Mouse (Mus musculus) spleen, adult 2 months (tissue): ENCODE data around the gene Nupr1. TPM values are rescaled to one million over a fixed set of nuclear protein-coding genes. Genes with fewer than 3 reads are reported as not detected.

Source experiments
- DNase-seq, 2 experiments: peaks; one replicate each; pipeline versions ENCODE4 v3.0.0 to v3.0.0-alpha.2; 2012 to 2021; ENCODE audit warnings: low spot score in 2 of 2, low read depth in 1 of 2
- H3K27ac ChIP-seq: fragments of 200-500 bp; 2 replicates; pipeline ENCODE4 v1.5.1; 2012; ENCODE audit warnings: low read length, inconsistent platforms; ENCODE audit not compliant: insufficient read depth
- H3K27me3 ChIP-seq: fragments of 200-500 bp; 2 replicates; pipeline ENCODE4 v1.6.1; 2012; ENCODE audit warnings: mild to moderate bottlenecking, moderate library complexity, low read length, inconsistent platforms; ENCODE audit not compliant: control insufficient read depth, insufficient read depth
- H3K36me3 ChIP-seq: fragments of 200-500 bp; 2 replicates; pipeline ENCODE4 v1.6.1; 2012; ENCODE audit warnings: mild to moderate bottlenecking, low read length, inconsistent platforms; ENCODE audit not compliant: control insufficient read depth, insufficient read depth
- H3K4me1 ChIP-seq: fragments of 200-500 bp; 2 replicates; pipeline ENCODE4 v1.6.1; 2011; ENCODE audit warnings: inconsistent platforms; ENCODE audit not compliant: control insufficient read depth, insufficient read depth, insufficient read length
- H3K4me3 ChIP-seq: fragments of 200-500 bp; 2 replicates; pipeline ENCODE4 v1.5.1; 2011; ENCODE audit warnings: mild to moderate bottlenecking, inconsistent platforms; ENCODE audit not compliant: insufficient read depth, insufficient read length; ENCODE audit errors: extremely low read depth
- CTCF ChIP-seq: fragments of 200-500 bp; IDR thresholded peaks from 2 replicates; pipeline ENCODE4 v1.5.1; 2011; ENCODE audit warnings: mild to moderate bottlenecking, inconsistent platforms; ENCODE audit not compliant: insufficient read depth, insufficient read length, insufficient replicate concordance; ENCODE audit errors: extremely low read depth
- POLR2A ChIP-seq: fragments of 200-500 bp; IDR thresholded peaks from 2 replicates; pipeline ENCODE4 v1.6.1; 2011; ENCODE audit warnings: low read depth, low read length, inconsistent platforms
- WGBS: fragments of 180-500 bp; shearing (Covaris S2); methylation state at CpG from one replicate; pipeline ENCODE4 v1.1.7; 2018; 5-methylcytosine and 5-hydroxymethylcytosine counted together
- polyA plus RNA-seq: library from polyadenylated mRNA; depleted of rRNA; stranded (reverse); fragments of >200 nt; gene quantifications from 2 replicates; pipeline ENCODE4 v1.2.3, GENCODE M21; 2012; rRNA removed

Gene Nupr1
- polyA plus RNA-seq, 1 experiment, result 28.8 TPM

DNA sequence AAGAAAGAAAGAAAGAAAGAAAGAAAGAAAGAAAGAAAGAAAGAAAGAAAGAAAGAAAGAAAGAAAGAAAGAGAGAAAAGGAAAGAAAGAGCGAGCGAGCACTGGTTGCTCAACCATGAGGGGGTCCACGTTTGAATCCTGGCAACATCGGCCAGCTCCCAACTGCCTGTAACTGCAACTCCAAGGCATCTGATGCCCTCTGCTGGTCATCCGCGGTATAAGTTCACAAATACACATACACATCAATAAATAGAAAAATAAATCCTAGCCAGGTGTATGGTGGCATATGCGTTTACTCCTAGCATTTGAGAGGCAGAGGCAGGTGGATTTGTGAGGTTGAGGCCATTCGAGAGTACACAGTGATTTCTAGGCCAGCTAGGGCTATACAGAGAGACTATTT is 53.7 kb downstream of the Nupr1 start:
- TF ChIP-seq CTCF, result peak; percentile 13; the same call in 1 of the 2 replicates
- TF ChIP-seq POLR2A, result no peak
- H3K4me3 ChIP-seq, result no peak overlapping the region
- H3K27me3 ChIP-seq, result no peaks in the 10 kb centered on the region
- 72% methylated on average over 8 of the region's 8 CpGs for WGBS
- DNase-seq, result peak in 1 of 2 experiments; percentile 33
- H3K36me3 ChIP-seq, result peaks cover 22% of the 10 kb centered on the region
- no peaks in the 10 kb centered on the region for H3K4me1 ChIP-seq
- no peak overlapping the region for H3K27ac ChIP-seq

Other genes with a start within 250 kb of the Nupr1 start
- gene Nfatc2ip, start 234.1 kb downstream of the Nupr1 start, polyA plus RNA-seq, result 9.0 and 10.7 TPM in 2 replicates
- gene Cd19, start 216.0 kb downstream of the Nupr1 start, polyA plus RNA-seq, result 268 and 290 TPM in 2 replicates
- 60.3 and 73.9 TPM in 2 replicates for gene Rabep2, start 202.1 kb downstream of the Nupr1 start, polyA plus RNA-seq
- 2.4 and 2.6 TPM in 2 replicates for gene Atp2a1, start 167.8 kb downstream of the Nupr1 start, polyA plus RNA-seq
- gene Sh2b1, start 155.4 kb downstream of the Nupr1 start, polyA plus RNA-seq, result 53.4 and 67.4 TPM in 2 replicates
- 51.8 and 58.1 TPM in 2 replicates for gene Tufm, start 143.5 kb downstream of the Nupr1 start, polyA plus RNA-seq
- 208 and 311 TPM in 2 replicates for gene Atxn2l, start 127.4 kb downstream of the Nupr1 start, polyA plus RNA-seq
- 61.0 and 64.7 TPM in 2 replicates for gene Eif3c, start 64.5 kb downstream of the Nupr1 start, polyA plus RNA-seq
- gene Apobr, start 45.9 kb downstream of the Nupr1 start, polyA plus RNA-seq, result 13.6 and 15.8 TPM in 2 replicates
- gene Cln3, start 45.0 kb downstream of the Nupr1 start, polyA plus RNA-seq, result 105 and 118 TPM in 2 replicates
- 0.79 and 1.5 TPM in 2 replicates for gene Il27, start 35.9 kb downstream of the Nupr1 start, polyA plus RNA-seq
- gene Sgf29, start 18.4 kb upstream of the Nupr1 start, polyA plus RNA-seq, result 31.4 and 32.3 TPM in 2 replicates
- 10.5 and 12.9 TPM in 2 replicates for gene Sult1a1, start 45.6 kb upstream of the Nupr1 start, polyA plus RNA-seq
- 37.4 and 51.8 TPM in 2 replicates for gene Bola2, start 64.5 kb upstream of the Nupr1 start, polyA plus RNA-seq
- 13.2 and 19.5 TPM in 2 replicates for gene Slx1b, start 64.9 kb upstream of the Nupr1 start, polyA plus RNA-seq
- gene Coro1a, start 76.9 kb upstream of the Nupr1 start, polyA plus RNA-seq, result 1,755 and 1,932 TPM in 2 replicates
- 97.0 and 108 TPM in 2 replicates for gene Mapk3, start 128.7 kb upstream of the Nupr1 start, polyA plus RNA-seq
- 7.7 and 62.7 TPM in 2 replicates for gene Gdpd3, start 135.5 kb upstream of the Nupr1 start, polyA plus RNA-seq
- gene Ypel3, start 146.1 kb upstream of the Nupr1 start, polyA plus RNA-seq, result 393 and 605 TPM in 2 replicates
- gene Tbx6, start 150.6 kb upstream of the Nupr1 start, polyA plus RNA-seq, result 16.6 and 17.9 TPM in 2 replicates
- gene Ppp4c, start 161.6 kb upstream of the Nupr1 start, polyA plus RNA-seq, result 175 and 184 TPM in 2 replicates
- gene Fam57b, start 166.8 kb upstream of the Nupr1 start, polyA plus RNA-seq, result 0.30 and 0.62 TPM in 2 replicates
- gene 4930451I11Rik, start 200.8 kb upstream of the Nupr1 start, polyA plus RNA-seq, result not detected in 2 replicates
- gene Doc2a, start 216.6 kb upstream of the Nupr1 start, polyA plus RNA-seq, result not detected in 2 replicates
- gene Hirip3, start 231.1 kb upstream of the Nupr1 start, polyA plus RNA-seq, result 7.4 and 8.6 TPM in 2 replicates
- 40.1 and 56.0 TPM in 2 replicates for gene Ino80e, start 231.5 kb upstream of the Nupr1 start, polyA plus RNA-seq